Mouse (Mus musculus): ENCODE results near the gene 2410015M20Rik. TPM values are rescaled to one million over a fixed set of nuclear protein-coding genes. Genes with fewer than 3 reads are reported as not detected.
A peak's percentile ranks its signal among the peaks of the same experiment; 100 is the strongest.

Gene 2410015M20Rik
- polyA plus RNA-seq, 1 experiment from 2014 or later, result 209 TPM

GRCm38 (mm10) chr17:56583611-56584256 is 25.8 kb downstream of the 2410015M20Rik start:
- H3K27me3 ChIP-seq (ENCODE audit: control insufficient read depth, insufficient read depth, low read length), result no peaks in the 10 kb centered on the region
- peak overlapping the region; percentile 60 for H3K27ac ChIP-seq (replicated peaks; ENCODE audit: low read depth, low read length)
- ATAC-seq (replicated peaks; ENCODE audit: insufficient number of reproducible peaks, low FRiP score, low TSS enrichment, low read depth) (no peak), DNase-seq (ENCODE audit: low spot score) (peak; percentile 44)
- H3K4me2 ChIP-seq (ENCODE audit: low read depth, low read length), result peak overlapping the region; percentile 81
- H3K36me3 ChIP-seq (replicated peaks; ENCODE audit: control insufficient read depth, insufficient read depth, low read depth, low read length), result peaks cover 18% of the 10 kb centered on the region
- peaks cover 7% of the 10 kb centered on the region; the same call in 1 of the 2 replicates for H3K4me1 ChIP-seq (ENCODE audit: control insufficient read depth, insufficient read depth, low read length)
- no peaks in the 10 kb centered on the region for H3K9me3 ChIP-seq (replicated peaks; ENCODE audit: control insufficient read depth, low read length)
- 5% methylated on average over 31 of the region's 33 CpGs for WGBS
- H3K9ac ChIP-seq (replicated peaks; ENCODE audit: low read length), result peak overlapping the region; percentile 85
- peak overlapping the region; percentile 94 for H3K4me3 ChIP-seq (ENCODE audit: low read depth, low read length)

GRCm38 (mm10) chr17:56583071-56583470 is 26.5 kb downstream of the 2410015M20Rik start:
- no peak overlapping the region for H3K27ac ChIP-seq (replicated peaks; ENCODE audit: low read depth, low read length)

GRCm38 (mm10) chr17:56572939-56573338 is 36.6 kb downstream of the 2410015M20Rik start:
- Histone ChIP-seq H3K27ac (replicated peaks; ENCODE audit: low read depth, low read length) (no peak overlapping the region), H3K9ac (replicated peaks; ENCODE audit: low read length) (no peak overlapping the region), H3K4me3 (ENCODE audit: low read depth, low read length) (no peak overlapping the region), H3K9me3 (replicated peaks; ENCODE audit: control insufficient read depth, low read length) (no peaks in the 10 kb centered on the region), H3K4me2 (ENCODE audit: low read depth, low read length) (no peak overlapping the region), H3K36me3 (replicated peaks; ENCODE audit: control insufficient read depth, insufficient read depth, low read depth, low read length) (peaks cover 27% of the 10 kb centered on the region), H3K4me1 (ENCODE audit: control insufficient read depth, insufficient read depth, low read length) (no peaks in the 10 kb centered on the region), H3K27me3 (ENCODE audit: control insufficient read depth, insufficient read depth, low read length) (no peaks in the 10 kb centered on the region)
- 91% methylated on average over 3 of the region's 3 CpGs for WGBS
- ATAC-seq (replicated peaks; ENCODE audit: insufficient number of reproducible peaks, low FRiP score, low TSS enrichment, low read depth) (no peak), DNase-seq (ENCODE audit: low spot score) (no peak)

More at GRCm38 (mm10) chr17:56583071-56583470, 26.5 kb downstream of the 2410015M20Rik start:
- H3K27me3 ChIP-seq (ENCODE audit: control insufficient read depth, insufficient read depth, low read length), result no peaks in the 10 kb centered on the region
- H3K4me1 ChIP-seq (ENCODE audit: control insufficient read depth, insufficient read depth, low read length), result peaks cover 7% of the 10 kb centered on the region; the same call in 1 of the 2 replicates
- WGBS, result 93% methylated on average over 1 of the region's 1 CpGs
- H3K4me2 ChIP-seq (ENCODE audit: low read depth, low read length), result peak overlapping the region; percentile 81
- ATAC-seq (replicated peaks; ENCODE audit: insufficient number of reproducible peaks, low FRiP score, low TSS enrichment, low read depth) (no peak), DNase-seq (ENCODE audit: low spot score) (no peak)
- H3K36me3 ChIP-seq (replicated peaks; ENCODE audit: control insufficient read depth, insufficient read depth, low read depth, low read length), result peaks cover 18% of the 10 kb centered on the region
- peak overlapping the region; percentile 94 for H3K4me3 ChIP-seq (ENCODE audit: low read depth, low read length)
- no peaks in the 10 kb centered on the region for H3K9me3 ChIP-seq (replicated peaks; ENCODE audit: control insufficient read depth, low read length)
- H3K9ac ChIP-seq (replicated peaks; ENCODE audit: low read length), result peak overlapping the region; percentile 85

- no peak for ATAC-seq (replicated peaks; ENCODE audit: insufficient number of reproducible peaks, low FRiP score, low TSS enrichment, low read depth)
- no peaks in the 10 kb centered on the region for H3K9me3 ChIP-seq (replicated peaks; ENCODE audit: control insufficient read depth, low read length)
- no peak overlapping the region for H3K4me2 ChIP-seq (ENCODE audit: low read depth, low read length)
- WGBS, result 79% methylated on average over 1 of the region's 1 CpGs
- no peak overlapping the region for H3K9ac ChIP-seq (replicated peaks; ENCODE audit: low read length)
- H3K27me3 ChIP-seq (ENCODE audit: control insufficient read depth, insufficient read depth, low read length), result no peaks in the 10 kb centered on the region
- no peak for DNase-seq (ENCODE audit: low spot score)
- no peak overlapping the region for H3K27ac ChIP-seq (replicated peaks; ENCODE audit: low read depth, low read length)
- H3K36me3 ChIP-seq (replicated peaks; ENCODE audit: control insufficient read depth, insufficient read depth, low read depth, low read length), result peaks cover 27% of the 10 kb centered on the region
- H3K4me1 ChIP-seq (ENCODE audit: control insufficient read depth, insufficient read depth, low read length), result no peaks in the 10 kb centered on the region
- H3K4me3 ChIP-seq (ENCODE audit: low read depth, low read length), result no peak overlapping the region
Measured at GRCm38 (mm10) chr17:56572154-56572553, 37.4 kb downstream of the 2410015M20Rik start.

- Histone ChIP-seq H3K27me3 (ENCODE audit: control insufficient read depth, insufficient read depth, low read length) (no peaks in the 10 kb centered on the region), H3K9ac (replicated peaks; ENCODE audit: low read length) (no peak overlapping the region), H3K4me2 (ENCODE audit: low read depth, low read length) (no peak overlapping the region), H3K4me3 (ENCODE audit: low read depth, low read length) (no peak overlapping the region), H3K4me1 (ENCODE audit: control insufficient read depth, insufficient read depth, low read length) (no peaks in the 10 kb centered on the region), H3K36me3 (replicated peaks; ENCODE audit: control insufficient read depth, insufficient read depth, low read depth, low read length) (peaks cover 35% of the 10 kb centered on the region), H3K9me3 (replicated peaks; ENCODE audit: control insufficient read depth, low read length) (no peaks in the 10 kb centered on the region), H3K27ac (replicated peaks; ENCODE audit: low read depth, low read length) (no peak overlapping the region)
- no peak for ATAC-seq (replicated peaks; ENCODE audit: insufficient number of reproducible peaks, low FRiP score, low TSS enrichment, low read depth)
- DNase-seq (ENCODE audit: low spot score), result no peak
- WGBS, result 86% methylated on average over 4 of the region's 4 CpGs
Measured at GRCm38 (mm10) chr17:56570287-56570686, 39.3 kb downstream of the 2410015M20Rik start.

GRCm38 (mm10) chr17:56567370-56567769 is 42.2 kb downstream of the 2410015M20Rik start:
- no peaks in the 10 kb centered on the region for H3K9me3 ChIP-seq (replicated peaks; ENCODE audit: control insufficient read depth, low read length)
- no peaks in the 10 kb centered on the region for H3K27me3 ChIP-seq (ENCODE audit: control insufficient read depth, insufficient read depth, low read length)
- peaks cover 36% of the 10 kb centered on the region for H3K36me3 ChIP-seq (replicated peaks; ENCODE audit: control insufficient read depth, insufficient read depth, low read depth, low read length)
- DNase-seq (ENCODE audit: low spot score) (no peak), ATAC-seq (replicated peaks; ENCODE audit: insufficient number of reproducible peaks, low FRiP score, low TSS enrichment, low read depth) (no peak)
- no peak overlapping the region for H3K9ac ChIP-seq (replicated peaks; ENCODE audit: low read length)
- H3K4me2 ChIP-seq (ENCODE audit: low read depth, low read length), result no peak overlapping the region
- H3K4me1 ChIP-seq (ENCODE audit: control insufficient read depth, insufficient read depth, low read length), result no peaks in the 10 kb centered on the region
- H3K27ac ChIP-seq (replicated peaks; ENCODE audit: low read depth, low read length), result no peak overlapping the region
- H3K4me3 ChIP-seq (ENCODE audit: low read depth, low read length), result no peak overlapping the region
- WGBS, result 94% methylated on average over 4 of the region's 4 CpGs

- Histone ChIP-seq H3K4me3 (ENCODE audit: low read depth, low read length) (no peak overlapping the region), H3K27me3 (ENCODE audit: control insufficient read depth, insufficient read depth, low read length) (no peaks in the 10 kb centered on the region), H3K9me3 (replicated peaks; ENCODE audit: control insufficient read depth, low read length) (no peaks in the 10 kb centered on the region), H3K4me2 (ENCODE audit: low read depth, low read length) (no peak overlapping the region; the same call in 1 of the 2 replicates), H3K4me1 (ENCODE audit: control insufficient read depth, insufficient read depth, low read length) (no peaks in the 10 kb centered on the region), H3K9ac (replicated peaks; ENCODE audit: low read length) (no peak overlapping the region), H3K27ac (replicated peaks; ENCODE audit: low read depth, low read length) (no peak overlapping the region), H3K36me3 (replicated peaks; ENCODE audit: control insufficient read depth, insufficient read depth, low read depth, low read length) (peaks cover 41% of the 10 kb centered on the region)
- 95% methylated on average over 5 of the region's 5 CpGs for WGBS
- no peak for DNase-seq (ENCODE audit: low spot score)
- ATAC-seq (replicated peaks; ENCODE audit: insufficient number of reproducible peaks, low FRiP score, low TSS enrichment, low read depth), result no peak
Measured at GRCm38 (mm10) chr17:56566918-56567317, 42.7 kb downstream of the 2410015M20Rik start.

GRCm38 (mm10) chr17:56566293-56566692 is 43.3 kb downstream of the 2410015M20Rik start:
- no peak for ATAC-seq (replicated peaks; ENCODE audit: insufficient number of reproducible peaks, low FRiP score, low TSS enrichment, low read depth)
- no peaks in the 10 kb centered on the region for H3K4me1 ChIP-seq (ENCODE audit: control insufficient read depth, insufficient read depth, low read length)
- H3K27me3 ChIP-seq (ENCODE audit: control insufficient read depth, insufficient read depth, low read length), result no peaks in the 10 kb centered on the region
- H3K36me3 ChIP-seq (replicated peaks; ENCODE audit: control insufficient read depth, insufficient read depth, low read depth, low read length), result peaks cover 44% of the 10 kb centered on the region
- no peak overlapping the region for H3K27ac ChIP-seq (replicated peaks; ENCODE audit: low read depth, low read length)
- no peak for DNase-seq (ENCODE audit: low spot score)
- H3K9ac ChIP-seq (replicated peaks; ENCODE audit: low read length), result no peak overlapping the region
- no peak overlapping the region for H3K4me3 ChIP-seq (ENCODE audit: low read depth, low read length)
- H3K4me2 ChIP-seq (ENCODE audit: low read depth, low read length), result no peak overlapping the region
- 93% methylated on average over 29 of the region's 29 CpGs for WGBS
- no peaks in the 10 kb centered on the region for H3K9me3 ChIP-seq (replicated peaks; ENCODE audit: control insufficient read depth, low read length)

Measured in embryonic facial prominence, embryonic 11.5 days (tissue).